Mouse (Mus musculus) embryonic fibroblast, embryonic 13.5 days (primary cell): ENCODE measurements around the gene Gas2l1.

ENCODE experiments used
- CTCF ChIP-seq: IDR thresholded peaks from 2 replicates; pipeline ENCODE4 v1.5.1; 2011; ENCODE audit warnings: mild to moderate bottlenecking, control low read depth, low read length, moderate library complexity, borderline replicate concordance; ENCODE audit not compliant: insufficient read depth
- POLR2A ChIP-seq: IDR thresholded peaks from 2 replicates; pipeline ENCODE4 v1.6.1; 2011; ENCODE audit warnings: low read depth, mild to moderate bottlenecking, control low read depth, low read length, moderate library complexity

DNA sequence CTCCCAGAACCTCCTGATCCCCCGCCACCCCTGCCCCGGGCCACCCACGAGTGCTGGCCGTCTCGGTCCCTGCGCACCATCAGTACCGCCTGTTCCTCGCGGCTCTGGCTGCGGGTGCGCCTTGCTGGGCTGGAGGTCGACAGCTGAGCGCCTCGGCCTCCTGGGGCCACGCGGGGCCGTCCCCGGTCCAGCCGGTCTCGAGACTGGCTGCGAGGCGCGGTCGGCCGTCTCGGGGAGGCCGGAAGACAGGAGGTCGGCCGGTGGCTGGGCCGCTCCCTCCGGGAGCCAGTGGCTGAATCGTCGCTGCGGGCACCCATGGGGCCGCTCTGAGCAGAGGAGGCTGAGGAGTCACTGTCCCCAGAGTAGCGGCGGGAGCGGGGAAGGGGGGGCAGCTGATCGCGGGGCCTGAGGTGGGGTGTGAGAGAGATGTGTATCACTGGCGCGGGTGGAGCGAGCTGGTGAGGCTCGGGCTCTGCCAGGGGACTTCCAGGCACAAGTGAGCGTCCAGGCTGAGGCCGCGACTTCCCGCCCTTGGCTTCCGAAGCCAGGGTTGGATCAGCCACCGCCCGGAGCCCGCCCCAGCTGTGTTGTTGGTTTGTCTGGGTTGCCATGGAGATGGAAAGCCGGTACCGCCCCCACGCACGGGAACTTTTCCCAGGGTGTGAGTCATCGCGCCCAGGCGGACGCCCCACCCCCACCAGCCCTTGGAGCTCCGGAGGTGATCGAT lies 3.6 kb downstream of the Gas2l1 start:
- TF ChIP-seq CTCF (no peak), POLR2A (no peak)
